Mouse (Mus musculus): ENCODE measurements around the gene Fank1. TPM values are rescaled to one million over a fixed set of nuclear protein-coding genes. Genes with fewer than 3 reads are reported as not detected.

Gene Fank1
- not detected in 2 replicates for polyA plus RNA-seq (2012; ENCODE audit: insufficient read depth, insufficient read length, missing spikeins)

GRCm38 (mm10) chr7:133776626-133776996 lies at the start of gene Fank1:
Gene Fank1 (plus strand): TSS chr7:133776861.
- Histone ChIP-seq H3K4me3 (ENCODE audit: insufficient read depth, low read depth, low read length) (peak within 1 kb of the TSS; percentile 94), H3K27ac (replicated peaks; ENCODE audit: low read depth, low read length) (peak within 1 kb of the TSS; percentile 33), H3K4me1 (ENCODE audit: control insufficient read depth, insufficient read depth, insufficient read length, low read length) (peaks cover 14% of the 10 kb centered on the region)

GRCm38 (mm10) chr7:133727027-133727426 lies 49.6 kb upstream of the Fank1 start:
- no peak overlapping the region for H3K27ac ChIP-seq (replicated peaks; ENCODE audit: low read depth, low read length)
- 0 out of 2 replicates have a peak, but pooled peaks cover 7% of the 10 kb centered on the region for H3K4me1 ChIP-seq (ENCODE audit: control insufficient read depth, insufficient read depth, insufficient read length, low read length)
- no peak overlapping the region for H3K4me3 ChIP-seq (ENCODE audit: insufficient read depth, low read depth, low read length)

- H3K27ac ChIP-seq (replicated peaks; ENCODE audit: low read depth, low read length) = no peak overlapping the region
- no peak overlapping the region for H3K4me3 ChIP-seq (ENCODE audit: insufficient read depth, low read depth, low read length)
These were observed 47.3 kb upstream of the Fank1 start for GRCm38 (mm10) chr7:133729351-133729750.

GRCm38 (mm10) chr7:133730324-133731191 lies 46.1 kb upstream of the Fank1 start:
- 0 out of 2 replicates have a peak overlapping the region, but pooled peaks have one; percentile 24 for H3K27ac ChIP-seq (replicated peaks; ENCODE audit: low read depth, low read length)
- H3K4me3 ChIP-seq (ENCODE audit: insufficient read depth, low read depth, low read length) = no peak overlapping the region
- H3K4me1 ChIP-seq (ENCODE audit: control insufficient read depth, insufficient read depth, insufficient read length, low read length) = 0 out of 2 replicates have a peak, but pooled peaks cover 7% of the 10 kb centered on the region

More at GRCm38 (mm10) chr7:133729351-133729750, 47.3 kb upstream of the Fank1 start:
- H3K4me1 ChIP-seq (ENCODE audit: control insufficient read depth, insufficient read depth, insufficient read length, low read length) = 0 out of 2 replicates have a peak, but pooled peaks cover 7% of the 10 kb centered on the region

GRCm38 (mm10) chr7:133731971-133732645 lies 44.6 kb upstream of the Fank1 start:
- Histone ChIP-seq H3K27ac (replicated peaks; ENCODE audit: low read depth, low read length) (no peak overlapping the region), H3K4me1 (ENCODE audit: control insufficient read depth, insufficient read depth, insufficient read length, low read length) (0 out of 2 replicates have a peak, but pooled peaks cover 7% of the 10 kb centered on the region), H3K4me3 (ENCODE audit: insufficient read depth, low read depth, low read length) (no peak overlapping the region)

- H3K27ac ChIP-seq (replicated peaks; ENCODE audit: low read depth, low read length) = no peak overlapping the region
- no peak overlapping the region for H3K4me3 ChIP-seq (ENCODE audit: insufficient read depth, low read depth, low read length)
- no peaks in the 10 kb centered on the region; the same call in 1 of the 2 replicates for H3K4me1 ChIP-seq (ENCODE audit: control insufficient read depth, insufficient read depth, insufficient read length, low read length)
These were observed 36.1 kb upstream of the Fank1 start for GRCm38 (mm10) chr7:133740558-133740957.

- Histone ChIP-seq H3K4me3 (ENCODE audit: insufficient read depth, low read depth, low read length) (no peak overlapping the region), H3K4me1 (ENCODE audit: control insufficient read depth, insufficient read depth, insufficient read length, low read length) (no peaks in the 10 kb centered on the region; the same call in 1 of the 2 replicates), H3K27ac (replicated peaks; ENCODE audit: low read depth, low read length) (no peak overlapping the region)
These were observed 33.9 kb upstream of the Fank1 start for GRCm38 (mm10) chr7:133742530-133743325.

GRCm38 (mm10) chr7:133743611-133744010 lies 33.0 kb upstream of the Fank1 start:
- no peak overlapping the region for H3K27ac ChIP-seq (replicated peaks; ENCODE audit: low read depth, low read length)
- no peaks in the 10 kb centered on the region; the same call in 1 of the 2 replicates for H3K4me1 ChIP-seq (ENCODE audit: control insufficient read depth, insufficient read depth, insufficient read length, low read length)
- H3K4me3 ChIP-seq (ENCODE audit: insufficient read depth, low read depth, low read length) = no peak overlapping the region

GRCm38 (mm10) chr7:133744209-133744608 lies 32.5 kb upstream of the Fank1 start:
- Histone ChIP-seq H3K27ac (replicated peaks; ENCODE audit: low read depth, low read length) (no peak overlapping the region), H3K4me3 (ENCODE audit: insufficient read depth, low read depth, low read length) (no peak overlapping the region), H3K4me1 (ENCODE audit: control insufficient read depth, insufficient read depth, insufficient read length, low read length) (no peaks in the 10 kb centered on the region; the same call in 1 of the 2 replicates)

- Histone ChIP-seq H3K4me3 (ENCODE audit: insufficient read depth, low read depth, low read length) (no peak overlapping the region), H3K4me1 (ENCODE audit: control insufficient read depth, insufficient read depth, insufficient read length, low read length) (no peaks in the 10 kb centered on the region; the same call in 1 of the 2 replicates), H3K27ac (replicated peaks; ENCODE audit: low read depth, low read length) (no peak overlapping the region)
These were observed 32.0 kb upstream of the Fank1 start for GRCm38 (mm10) chr7:133744701-133745100.

- no peak overlapping the region for H3K4me3 ChIP-seq (ENCODE audit: insufficient read depth, low read depth, low read length)
- no peak overlapping the region for H3K27ac ChIP-seq (replicated peaks; ENCODE audit: low read depth, low read length)
- H3K4me1 ChIP-seq (ENCODE audit: control insufficient read depth, insufficient read depth, insufficient read length, low read length) = no peaks in the 10 kb centered on the region; the same call in 1 of the 2 replicates
These were observed 29.3 kb upstream of the Fank1 start for GRCm38 (mm10) chr7:133747372-133747771.

- Histone ChIP-seq H3K4me3 (ENCODE audit: insufficient read depth, low read depth, low read length) (no peak overlapping the region), H3K27ac (replicated peaks; ENCODE audit: low read depth, low read length) (no peak overlapping the region), H3K4me1 (ENCODE audit: control insufficient read depth, insufficient read depth, insufficient read length, low read length) (no peaks in the 10 kb centered on the region; the same call in 1 of the 2 replicates)
These were observed 27.9 kb upstream of the Fank1 start for GRCm38 (mm10) chr7:133748753-133749152.

GRCm38 (mm10) chr7:133750666-133751065 lies 26.0 kb upstream of the Fank1 start:
- H3K27ac ChIP-seq (replicated peaks; ENCODE audit: low read depth, low read length) = no peak overlapping the region

GRCm38 (mm10) chr7:133751163-133751562 lies 25.5 kb upstream of the Fank1 start:
- no peak overlapping the region for H3K27ac ChIP-seq (replicated peaks; ENCODE audit: low read depth, low read length)
- H3K4me3 ChIP-seq (ENCODE audit: insufficient read depth, low read depth, low read length) = no peak overlapping the region
- no peaks in the 10 kb centered on the region for H3K4me1 ChIP-seq (ENCODE audit: control insufficient read depth, insufficient read depth, insufficient read length, low read length)

More at GRCm38 (mm10) chr7:133750666-133751065, 26.0 kb upstream of the Fank1 start:
- Histone ChIP-seq H3K4me3 (ENCODE audit: insufficient read depth, low read depth, low read length) (no peak overlapping the region), H3K4me1 (ENCODE audit: control insufficient read depth, insufficient read depth, insufficient read length, low read length) (no peaks in the 10 kb centered on the region)
